Mouse (Mus musculus) brain, embryonic 14.5 days (tissue): ENCODE measurements at regions not wholly inside any gene's neighbourhood (a gene's known extent, or its start where the extent isn't known, plus 50 kb on each side); places are given as distances from the start of the nearest gene placed in this dataset.

Experiments used
- DNase-seq: peaks from one replicate; pipeline ENCODE4 v3.0.0-alpha.2; 2011; ENCODE audit warnings: low read depth
- CTCF ChIP-seq: fragments of 200-500 bp; IDR thresholded peaks from 2 replicates; pipeline ENCODE4 v1.5.1; 2012; ENCODE audit warnings: inconsistent platforms, mild to moderate bottlenecking, moderate library complexity, borderline replicate concordance; ENCODE audit not compliant: insufficient read depth, insufficient read length; ENCODE audit errors: extremely low read depth
- POLR2A ChIP-seq: fragments of 200-500 bp; IDR thresholded peaks from 2 replicates; pipeline ENCODE4 v1.6.1; 2012; ENCODE audit warnings: mild to moderate bottlenecking, inconsistent platforms, borderline replicate concordance; ENCODE audit not compliant: poor library complexity, insufficient read depth, insufficient read length, severe bottlenecking; ENCODE audit errors: extremely low read depth

- no peak for TF ChIP-seq POLR2A
- TF ChIP-seq CTCF, result no peak
- no peak for DNase-seq
Measured at GRCm38 (mm10) chr14:72777927-72778560, 68.2 kb upstream of the Fndc3a start.

GRCm38 (mm10) chr14:72770237-72770636 is 60.4 kb upstream of the Fndc3a start:
- TF ChIP-seq POLR2A, result no peak
- TF ChIP-seq CTCF, result no peak
- no peak for DNase-seq

GRCm38 (mm10) chr14:72760123-72760522 is 50.3 kb upstream of the Fndc3a start:
- DNase-seq, result no peak
- TF ChIP-seq POLR2A, result no peak
- TF ChIP-seq CTCF, result no peak
